Mouse (Mus musculus) MEL (cell line): Measurements from ENCODE around the gene Trpm4.

Experiments
- BHLHE40 ChIP-seq: IDR thresholded peaks from 2 replicates; pipeline ENCODE4 v1.6.1; 2012; ENCODE audit warnings: low read depth, mild to moderate bottlenecking, inconsistent platforms, low read length, improper control_type of control experiment, borderline replicate concordance
- CTCF ChIP-seq, 3 experiments: IDR thresholded peaks in 2 of 3; conservative IDR thresholded peaks in 1 of 3; 2 replicates each; pipeline ENCODE4 v1.5.1; 2011 to 2012; ENCODE audit warnings: low read length in 3 of 3, low read depth in 2 of 3, mild to moderate bottlenecking in 2 of 3, improper control_type of control experiment in 1 of 3, inconsistent platforms in 1 of 3, mixed read lengths in 1 of 3, moderate library complexity in 1 of 3; ENCODE audit not compliant: control insufficient read depth in 1 of 3, insufficient read depth in 1 of 3, poor library complexity in 1 of 3, severe bottlenecking in 1 of 3
- E2F4 ChIP-seq: IDR thresholded peaks from 2 replicates; pipeline ENCODE4 v1.6.1; 2011; ENCODE audit warnings: low read depth, low read length, improper control_type of control experiment, borderline replicate concordance
- ELF1 ChIP-seq: IDR thresholded peaks from 2 replicates; pipeline ENCODE4 v1.6.1; 2014; ENCODE audit warnings: low read depth, mild to moderate bottlenecking, inconsistent platforms, low read length, improper control_type of control experiment, moderate library complexity
- EP300 ChIP-seq, 2 experiments: IDR thresholded peaks; 2 replicates each; pipeline ENCODE4 v1.6.1; 2011; ENCODE audit warnings: improper control_type of control experiment in 2 of 2, low read length in 2 of 2, low read depth in 1 of 2, mild to moderate bottlenecking in 1 of 2
- GATA1 ChIP-seq: IDR thresholded peaks from 2 replicates; pipeline ENCODE4 v1.6.1; 2011; ENCODE audit warnings: low read depth, low read length, improper control_type of control experiment
- JUND ChIP-seq: IDR thresholded peaks from 2 replicates; pipeline ENCODE4 v1.6.1; 2011; ENCODE audit warnings: low read depth, mild to moderate bottlenecking, improper control_type of control experiment, low read length
- KAT2A ChIP-seq: conservative IDR thresholded peaks from 2 replicates; pipeline ENCODE4 v1.6.1; 2012; ENCODE audit warnings: low read depth, low read length, improper control_type of control experiment, inconsistent platforms
- MAFK ChIP-seq: IDR thresholded peaks from 2 replicates; pipeline ENCODE4 v1.6.1; 2011; ENCODE audit warnings: low read depth, mild to moderate bottlenecking, low read length, improper control_type of control experiment, borderline replicate concordance
- MXI1 ChIP-seq: IDR thresholded peaks from 2 replicates; pipeline ENCODE4 v1.6.1; 2011; ENCODE audit warnings: mild to moderate bottlenecking, low read depth, low read length, improper control_type of control experiment
- POLR2A ChIP-seq, 2 experiments: IDR thresholded peaks; 2 replicates each; pipeline ENCODE4 v1.6.1; 2011 to 2012; ENCODE audit warnings: low read length in 2 of 2, mild to moderate bottlenecking in 2 of 2, control low read depth in 1 of 2, improper control_type of control experiment in 1 of 2, low read depth in 1 of 2, moderate library complexity in 1 of 2; ENCODE audit not compliant: control insufficient read depth in 1 of 2, insufficient read depth in 1 of 2, poor library complexity in 1 of 2
- TAL1 ChIP-seq: IDR thresholded peaks from 2 replicates; pipeline ENCODE4 v1.6.1; 2012; ENCODE audit warnings: mild to moderate bottlenecking, inconsistent platforms, low read length, moderate library complexity, mixed read lengths
- ZMIZ1 ChIP-seq: IDR thresholded peaks from 2 replicates; pipeline ENCODE4 v1.6.1; 2012; ENCODE audit warnings: low read depth, mild to moderate bottlenecking, inconsistent platforms, low read length, improper control_type of control experiment, moderate library complexity

DNA sequence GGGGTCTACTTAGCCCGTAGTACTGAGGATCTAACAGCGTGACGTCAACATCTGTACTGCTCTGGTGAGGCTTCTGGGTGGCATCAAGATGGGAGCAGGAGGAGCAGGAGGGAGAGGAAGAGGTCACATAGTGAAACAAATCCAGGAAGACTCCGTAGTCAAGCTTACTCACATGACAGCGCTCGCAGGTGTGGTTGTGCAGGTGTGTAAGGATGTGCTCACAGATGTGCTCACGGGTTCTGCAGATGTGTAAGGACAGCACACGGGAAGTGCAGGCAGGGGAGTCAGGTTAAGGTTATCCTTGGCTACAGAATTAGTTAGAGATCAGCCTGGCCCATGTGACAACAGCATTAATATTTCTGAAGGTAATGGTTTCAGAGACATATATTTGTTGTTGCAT lies 79.8 kb downstream of the Trpm4 start:
- TF ChIP-seq ZMIZ1 (no peak), GATA1 (no peak), MXI1 (no peak), EP300 (IDR thresholded peaks at IDR 0.05; ENCODE audit: low read depth in 1 of 2, low read length in 2 of 2) (no peak), E2F4 (no peak), POLR2A (IDR thresholded peaks at IDR 0.05; ENCODE audit: control insufficient read depth in 1 of 2, insufficient read depth in 1 of 2, low read depth in 1 of 2, low read length in 2 of 2, poor library complexity in 1 of 2) (no peak), CTCF (IDR thresholded peaks at IDR 0.05 in 2 of 3, conservative IDR thresholded peaks at IDR 0.05 in 1 of 3; ENCODE audit: control insufficient read depth in 1 of 3, insufficient read depth in 1 of 3, low read depth in 2 of 3, low read length in 3 of 3, poor library complexity in 1 of 3, severe bottlenecking in 1 of 3) (no peak), MAFK (no peak), TAL1 (no peak), ELF1 (no peak), JUND (no peak), BHLHE40 (no peak), KAT2A (no peak)
